Mouse (Mus musculus) intestine, embryonic 14.5 days (tissue): ENCODE measurements around the gene Med9. TPM values are rescaled to one million over a fixed set of nuclear protein-coding genes. Genes with fewer than 3 reads are reported as not detected.
A peak's percentile ranks its signal among the peaks of the same experiment; 100 is the strongest.

Source experiments
- ATAC-seq: fragments of 200-750 bp; cut with Nextera tagmentation; replicated peaks from 2 replicates; pipeline ENCODE4 v1.8.0; 2017; ENCODE audit warnings: low read depth, moderate number of reproducible peaks, moderate TSS enrichment, moderate library complexity; ENCODE audit not compliant: low FRiP score, low TSS enrichment
- DNase-seq: peaks from one replicate; pipeline ENCODE4 v3.0.0-alpha.2; 2018; ENCODE audit warnings: low spot score
- H3K27ac ChIP-seq: fragments of 300-500 bp; sonication (generic); 2 replicates; pipeline ENCODE4 v1.5.1; 2014; ENCODE audit warnings: low read depth, mild to moderate bottlenecking, control low read depth
- H3K27me3 ChIP-seq: fragments of 300-500 bp; sonication (generic); replicated peaks from 2 replicates; pipeline ENCODE4 v1.6.1; 2014; ENCODE audit warnings: low read length, control low read depth; ENCODE audit not compliant: control insufficient read depth, insufficient read depth
- H3K36me3 ChIP-seq: fragments of 300-500 bp; sonication (generic); 2 replicates; pipeline ENCODE4 v1.6.1; 2014; ENCODE audit warnings: low read length, control low read depth; ENCODE audit not compliant: control insufficient read depth, insufficient read depth
- H3K4me1 ChIP-seq: fragments of 300-500 bp; sonication (generic); replicated peaks from 2 replicates; pipeline ENCODE4 v1.6.1; 2014; ENCODE audit warnings: low read length, control low read depth, mixed read lengths; ENCODE audit not compliant: control insufficient read depth, insufficient read depth
- H3K4me2 ChIP-seq: fragments of 300-500 bp; sonication (generic); 2 replicates; pipeline ENCODE4 v1.6.1; 2014; ENCODE audit warnings: low read length
- H3K4me3 ChIP-seq: fragments of 300-500 bp; sonication (generic); 2 replicates; pipeline ENCODE4 v1.5.1; 2014; ENCODE audit warnings: low read depth, low read length, control low read depth, mixed read lengths
- H3K9ac ChIP-seq: fragments of 300-500 bp; sonication (generic); 2 replicates; pipeline ENCODE4 v1.6.1; 2014; ENCODE audit warnings: mild to moderate bottlenecking, low read length
- H3K9me3 ChIP-seq: fragments of 300-500 bp; sonication (generic); 2 replicates; pipeline ENCODE4 v1.6.1; 2016; ENCODE audit warnings: low read length, control low read depth; ENCODE audit not compliant: control insufficient read depth
- WGBS: fragments of 180-500 bp; shearing (Covaris S2); extraction: QIAGEN DNeasy Blood & Tissue Kit; methylation state at CpG from one replicate; pipeline ENCODE4 v1.1.7; 2014; 5-methylcytosine and 5-hydroxymethylcytosine counted together
- polyA plus RNA-seq: library from polyadenylated mRNA; unstranded; fragments of >200 nt; fragmentation: Nextera tagmentation; extraction: Ambion mirVana; gene quantifications from 2 replicates; pipeline ENCODE4 v1.2.1, GENCODE M21; 2014

Med9 gene
- polyA plus RNA-seq, 1 experiment from 2014 or later = 41.5 TPM

DNA sequence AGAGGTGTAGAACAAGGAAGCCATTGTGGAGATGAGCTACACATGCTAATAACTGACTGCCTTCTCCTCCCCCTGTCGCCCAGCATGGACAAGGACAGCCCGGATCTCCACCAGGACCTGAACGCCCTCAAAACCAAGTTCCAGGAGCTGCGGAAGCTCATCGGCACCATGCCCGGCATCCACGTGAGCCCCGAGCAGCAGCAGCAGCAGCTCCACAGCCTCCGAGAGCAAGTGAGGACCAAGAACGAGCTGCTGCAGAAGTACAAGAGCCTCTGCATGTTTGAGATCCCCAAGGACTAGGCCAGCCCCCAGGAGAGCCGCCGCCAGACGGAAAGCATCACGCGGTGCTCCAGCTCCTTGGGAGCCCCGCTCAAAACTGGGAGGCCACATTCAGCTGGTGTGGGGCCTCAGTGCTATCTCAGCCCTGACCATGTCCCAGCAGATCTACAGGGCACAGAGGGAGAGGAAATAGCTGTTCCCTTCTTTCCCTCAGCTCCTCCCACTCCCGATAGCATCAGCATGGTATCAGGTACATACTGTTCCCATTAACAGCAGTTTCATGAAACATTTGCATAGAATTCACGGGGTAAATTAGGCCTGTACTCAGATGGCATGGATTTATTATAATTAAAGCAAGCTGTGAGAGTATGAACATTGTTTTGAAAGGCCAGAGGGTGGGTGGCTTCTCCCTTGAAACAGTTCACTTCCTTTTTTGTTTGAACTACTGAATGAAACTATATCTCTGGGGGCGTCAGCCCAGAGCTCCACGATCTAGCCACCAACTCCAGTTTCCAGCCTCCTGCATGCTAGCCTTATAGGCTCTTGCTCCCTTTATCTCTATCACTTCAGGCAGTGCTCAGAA, 12.7 kb downstream of the Med9 start:
- no peak overlapping the region for H3K4me2 ChIP-seq
- peaks cover 4% of the 10 kb centered on the region; the same call in 1 of the 2 replicates for H3K4me1 ChIP-seq
- no peak overlapping the region for H3K9ac ChIP-seq
- H3K9me3 ChIP-seq = no peaks in the 10 kb centered on the region
- H3K27me3 ChIP-seq = peaks cover 16% of the 10 kb centered on the region
- no peak overlapping the region for H3K4me3 ChIP-seq
- peaks cover 26% of the 10 kb centered on the region for H3K36me3 ChIP-seq
- DNase-seq = no peak
- WGBS = 90% methylated on average over 20 of the region's 20 CpGs
- no peak for ATAC-seq
- no peak overlapping the region for H3K27ac ChIP-seq

DNA sequence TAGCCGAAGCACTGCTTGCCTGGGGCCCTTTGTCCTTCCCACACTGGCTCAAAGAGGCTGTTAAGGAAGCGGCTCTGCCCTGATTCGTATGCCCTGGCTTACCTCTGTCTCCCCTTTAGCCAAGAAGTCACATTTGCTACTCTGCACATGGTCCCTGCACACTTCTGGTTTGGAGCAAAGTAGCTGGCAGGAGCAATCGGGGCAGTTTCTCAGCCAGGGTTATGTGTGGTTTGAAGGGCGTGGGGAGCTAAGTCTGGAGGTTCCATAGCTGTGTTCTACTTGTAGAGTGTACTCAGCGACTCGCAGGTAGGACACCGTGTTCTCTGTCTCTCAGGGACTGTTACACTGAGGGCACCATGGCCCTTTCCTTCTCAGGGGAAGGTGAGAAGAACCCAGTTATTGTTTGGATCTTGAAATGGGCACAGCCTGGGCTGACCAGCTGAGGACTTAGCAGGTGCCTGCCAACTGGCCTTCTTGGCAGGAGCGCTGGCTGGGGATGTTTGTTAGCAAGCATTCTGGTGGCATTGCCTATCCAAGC, 13.4 kb downstream of the Med9 start:
- Histone ChIP-seq H3K9ac (no peak overlapping the region), H3K27me3 (peaks cover 16% of the 10 kb centered on the region), H3K9me3 (no peaks in the 10 kb centered on the region), H3K36me3 (peaks cover 26% of the 10 kb centered on the region), H3K4me3 (no peak overlapping the region), H3K4me2 (no peak overlapping the region), H3K4me1 (peaks cover 11% of the 10 kb centered on the region), H3K27ac (no peak overlapping the region)
- 89% methylated on average over 9 of the region's 9 CpGs for WGBS
- DNase-seq (no peak), ATAC-seq (no peak)

DNA sequence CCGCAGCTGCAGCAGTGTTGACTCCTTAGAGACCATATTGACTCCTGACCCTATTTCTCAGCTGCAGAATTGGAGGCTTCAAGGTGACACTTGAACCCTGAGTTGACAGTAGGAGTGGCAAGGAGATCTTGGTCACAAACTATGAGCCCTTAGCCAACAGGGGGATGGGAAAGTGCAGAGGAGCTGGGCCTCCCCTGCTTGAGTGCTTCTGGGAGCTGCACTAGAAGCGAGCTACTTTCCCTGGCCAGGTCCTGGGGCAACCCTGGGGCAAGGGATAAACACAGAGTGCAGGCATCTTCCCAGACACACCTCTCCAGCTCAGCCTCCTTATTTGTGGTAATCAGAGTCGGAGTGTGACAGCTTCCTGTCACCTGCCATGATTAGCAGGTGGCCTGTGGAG, 14.6 kb downstream of the Med9 start:
- H3K9ac ChIP-seq = no peak overlapping the region
- peaks cover 14% of the 10 kb centered on the region for H3K4me1 ChIP-seq
- H3K4me3 ChIP-seq = no peak overlapping the region
- no peak overlapping the region for H3K4me2 ChIP-seq
- no peak for ATAC-seq
- DNase-seq = no peak
- 75% methylated on average over 3 of the region's 3 CpGs for WGBS
- peaks cover 26% of the 10 kb centered on the region for H3K36me3 ChIP-seq
- no peaks in the 10 kb centered on the region for H3K9me3 ChIP-seq
- peaks cover 16% of the 10 kb centered on the region for H3K27me3 ChIP-seq
- H3K27ac ChIP-seq = no peak overlapping the region

DNA sequence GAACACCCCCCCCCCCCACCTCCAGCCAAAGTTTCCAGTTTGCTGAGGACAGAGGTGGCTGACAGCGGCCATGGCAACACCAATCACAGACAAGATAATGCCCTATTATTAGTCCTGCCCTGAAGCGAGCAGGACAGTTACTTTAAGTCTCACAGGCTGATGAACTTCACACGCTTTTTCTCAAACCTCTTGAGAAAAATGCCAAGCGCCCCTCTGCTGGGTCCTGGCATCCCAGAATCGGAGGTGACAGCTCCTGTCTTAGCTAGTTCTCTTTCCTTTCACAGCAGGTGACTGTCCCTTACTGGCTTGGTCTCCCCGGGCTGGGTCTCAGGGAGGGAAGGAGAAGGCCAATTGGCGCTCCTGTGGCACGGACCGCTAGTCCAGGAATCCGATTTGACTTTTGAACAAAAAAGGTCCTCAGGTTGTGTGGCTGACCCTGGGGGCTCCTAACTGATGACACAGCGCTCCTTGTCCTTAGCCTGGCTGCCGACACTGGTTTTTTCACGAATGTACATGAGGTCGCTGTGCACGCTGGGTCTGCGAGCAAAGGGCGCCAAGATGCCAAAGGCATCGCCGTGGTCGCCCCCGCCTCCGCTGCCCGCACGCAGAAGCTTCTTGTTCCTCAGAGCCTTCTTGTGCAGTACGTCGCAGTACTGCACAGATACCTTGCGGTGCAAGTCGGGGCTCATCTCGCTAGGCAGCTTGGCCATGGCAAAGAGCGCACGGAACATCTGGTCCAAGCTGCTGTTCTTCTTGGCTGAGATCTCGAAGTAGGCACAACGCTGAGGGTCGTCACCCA, 15.6 kb downstream of the Med9 start:
- 11% methylated on average over 34 of the region's 34 CpGs for WGBS

DNA sequence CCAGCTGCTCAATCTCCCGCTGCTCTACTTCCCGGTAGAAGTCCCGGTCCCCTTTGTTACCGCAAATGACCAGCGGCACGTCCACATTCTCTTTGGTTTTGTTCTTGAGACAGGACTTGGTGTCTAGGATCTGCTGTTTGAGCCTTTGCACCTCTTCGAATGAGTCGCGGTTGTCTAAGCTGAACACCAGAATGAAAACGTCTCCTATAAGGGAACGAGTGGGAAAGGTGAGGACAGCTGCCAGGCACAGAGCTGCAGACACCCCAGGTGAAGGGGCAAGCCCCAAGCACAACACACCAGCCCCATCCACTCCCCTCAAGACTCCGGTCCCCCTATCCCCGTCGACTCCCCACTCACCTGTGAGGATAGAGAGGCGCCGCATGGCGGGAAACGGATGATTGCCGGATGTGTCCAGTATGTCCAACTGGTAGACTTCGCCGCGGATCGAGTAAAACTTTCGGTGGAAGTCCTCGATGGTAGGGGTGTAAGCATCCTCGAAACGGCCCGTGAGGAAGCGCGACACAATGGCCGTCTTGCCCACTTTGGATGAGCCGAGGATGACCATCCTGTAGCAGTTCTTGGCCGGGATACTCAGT, 16.3 kb downstream of the Med9 start:
- peak overlapping the region; percentile 97 for H3K4me2 ChIP-seq
- peaks cover 14% of the 10 kb centered on the region for H3K4me1 ChIP-seq
- H3K27ac ChIP-seq = no peak overlapping the region
- H3K36me3 ChIP-seq = peaks cover 26% of the 10 kb centered on the region
- 2% methylated on average over 33 of the region's 33 CpGs for WGBS
- peaks cover 16% of the 10 kb centered on the region for H3K27me3 ChIP-seq
- peak overlapping the region; percentile 46 for H3K4me3 ChIP-seq
- no peak for DNase-seq
- ATAC-seq = peak; percentile 12
- H3K9me3 ChIP-seq = no peaks in the 10 kb centered on the region
- peak overlapping the region; percentile 48 for H3K9ac ChIP-seq

More for the DNA sequence above, 15.6 kb downstream of the Med9 start:
- peaks cover 16% of the 10 kb centered on the region for H3K27me3 ChIP-seq
- H3K36me3 ChIP-seq = peaks cover 26% of the 10 kb centered on the region
- no peak overlapping the region for H3K27ac ChIP-seq
- peak overlapping the region; percentile 97 for H3K4me2 ChIP-seq
- no peak for ATAC-seq
- H3K4me3 ChIP-seq = peak overlapping the region; percentile 46
- no peaks in the 10 kb centered on the region for H3K9me3 ChIP-seq
- H3K4me1 ChIP-seq = peaks cover 14% of the 10 kb centered on the region
- peak overlapping the region; percentile 48 for H3K9ac ChIP-seq
- peak; percentile 69 for DNase-seq

DNA sequence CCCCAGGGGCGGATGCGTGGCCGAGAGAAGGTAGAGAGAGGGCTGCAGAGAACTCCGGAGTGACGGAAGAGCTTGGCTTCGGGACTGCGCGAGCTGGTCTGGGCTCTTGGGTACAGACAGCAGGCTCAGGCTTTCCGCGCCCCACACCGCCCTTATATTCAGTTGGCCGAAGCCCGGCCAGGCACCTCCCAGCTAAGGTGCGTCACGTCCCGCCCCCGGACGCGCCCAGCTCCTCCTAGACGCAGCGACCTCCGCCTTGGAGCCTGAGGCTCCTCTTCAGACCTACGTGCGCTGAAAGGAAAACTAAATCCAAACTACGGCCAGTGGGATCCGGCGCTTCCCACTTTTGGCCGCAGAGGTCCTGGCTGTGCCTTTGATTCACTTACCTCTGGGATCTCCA, 16.8 kb downstream of the Med9 start, which contains the start of gene Rasd1:
Gene Rasd1 (minus strand): TSS at position 127 of the 400 bp plus-strand sequence.
- DNase-seq (peak; percentile 89), ATAC-seq (peak; percentile 89)
- Histone ChIP-seq H3K9ac (peak within 1 kb of the TSS; percentile 48), H3K27ac (peak within 1 kb of the TSS; percentile 70), H3K4me1 (peaks cover 14% of the 10 kb centered on the region), H3K4me3 (peak within 1 kb of the TSS; percentile 46), H3K27me3 (peaks cover 16% of the 10 kb centered on the region), H3K9me3 (no peaks in the 10 kb centered on the region), H3K36me3 (peaks cover 26% of the 10 kb centered on the region), H3K4me2 (peak within 1 kb of the TSS; percentile 97)
- 1% methylated on average over 28 of the region's 28 CpGs for WGBS

DNA sequence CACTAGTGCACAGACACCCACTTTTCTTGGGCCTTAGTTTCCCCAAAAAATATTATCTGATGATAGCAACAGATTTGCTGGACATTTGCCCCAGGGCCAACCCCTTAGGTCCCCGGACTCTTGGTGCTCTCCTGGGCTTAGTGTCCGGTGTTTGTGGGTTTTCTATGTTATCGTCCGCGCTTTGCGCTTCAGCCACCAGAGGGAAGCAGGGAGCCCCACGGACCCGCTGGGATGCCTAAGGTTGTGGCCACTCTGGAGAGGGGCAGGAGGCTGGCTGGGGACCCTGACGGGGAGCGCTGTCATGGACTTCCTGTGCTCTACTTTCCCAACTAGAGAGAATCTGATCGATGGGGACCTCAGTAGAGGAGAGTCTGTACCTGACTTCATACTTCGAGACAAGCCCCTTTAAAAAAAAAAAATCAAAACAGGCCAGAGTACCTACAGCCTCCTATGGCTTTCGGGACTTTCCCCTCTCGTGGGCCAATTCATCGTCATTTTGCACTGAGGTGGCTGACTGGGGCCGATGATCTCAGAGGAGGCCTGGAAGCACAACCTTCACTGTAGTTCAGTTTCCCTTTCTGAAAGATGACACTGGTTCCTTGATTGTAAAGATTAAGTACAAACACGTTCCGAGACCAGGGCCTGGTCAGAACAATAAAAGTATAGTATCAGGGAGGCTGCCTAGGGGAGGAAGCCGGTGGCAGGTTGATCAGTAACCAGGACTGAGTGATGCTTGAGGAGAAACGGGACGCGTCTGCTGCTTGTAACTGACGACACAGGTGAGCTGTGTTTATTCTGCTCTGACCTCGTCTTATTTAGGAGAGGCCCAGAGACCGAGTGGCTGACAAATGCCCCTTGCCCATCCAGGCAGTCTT, 17.5 kb downstream of the Med9 start:
- Histone ChIP-seq H3K4me3 (peak overlapping the region; percentile 46), H3K27ac (peak overlapping the region; percentile 70), H3K4me1 (peaks cover 14% of the 10 kb centered on the region), H3K4me2 (peak overlapping the region; percentile 97), H3K27me3 (peaks cover 16% of the 10 kb centered on the region), H3K36me3 (peaks cover 24% of the 10 kb centered on the region), H3K9me3 (no peaks in the 10 kb centered on the region), H3K9ac (peak overlapping the region; percentile 48)
- WGBS = 10% methylated on average over 25 of the region's 25 CpGs
- DNase-seq (peak; percentile 94), ATAC-seq (peak; percentile 69)
